In the genomic region with DNA sequence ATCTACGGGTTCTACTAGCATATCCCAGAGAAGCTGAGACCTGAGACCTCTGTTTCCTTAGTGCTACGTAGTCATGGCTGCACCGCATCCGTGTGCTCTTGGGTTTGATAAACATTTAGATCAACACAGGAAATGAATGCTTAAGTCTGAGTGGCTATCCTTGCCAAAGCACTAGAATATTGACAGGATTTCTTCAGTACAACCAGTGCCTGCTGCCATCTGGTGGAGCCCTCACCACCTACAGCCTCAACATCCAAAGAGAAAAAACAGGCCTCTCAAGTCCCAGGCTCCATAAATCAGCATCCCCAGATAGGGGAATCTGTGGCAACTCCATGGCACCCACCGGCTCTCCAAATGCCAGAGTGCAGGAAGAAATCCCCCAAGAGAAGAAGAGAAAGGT, we compare ENCODE assay signal across 7 mouse cellular contexts. TPM values are rescaled to one million over a fixed set of nuclear protein-coding genes. Genes with fewer than 3 reads are reported as not detected.
DNase-seq lines count a peak whose midpoint lies in the region; ATAC-seq lines count a peak whose summit lies in the region.

No protein-coding gene starts in this region.

- H3K4me2 ChIP-seq in embryonic facial prominence, embryonic 14.5 days (ENCODE audit: low read depth, low read length), result no peak overlapping the region

- H3K27ac ChIP-seq in embryonic facial prominence, embryonic 14.5 days (replicated peaks; ENCODE audit: low read depth, low read length), result no peak overlapping the region
- H3K27ac ChIP-seq in hindbrain, embryonic 10.5 days, result no peak overlapping the region

- no peak overlapping the region for H3K4me3 ChIP-seq in embryonic facial prominence, embryonic 14.5 days (ENCODE audit: low read depth, low read length)
- H3K4me3 ChIP-seq in hindbrain, embryonic 10.5 days, result no peak overlapping the region

- no peak overlapping the region for H3K9ac ChIP-seq in embryonic facial prominence, embryonic 14.5 days (ENCODE audit: low read depth, low read length)

- no peaks in the 10 kb centered on the region for H3K4me1 ChIP-seq in embryonic facial prominence, embryonic 14.5 days (ENCODE audit: control insufficient read depth, insufficient read depth, low read length)
- H3K4me1 ChIP-seq in hindbrain, embryonic 10.5 days (replicated peaks), result no peaks in the 10 kb centered on the region

- H3K9me3 ChIP-seq in embryonic facial prominence, embryonic 14.5 days (ENCODE audit: control insufficient read depth, low read length), result no peaks in the 10 kb centered on the region
- no peaks in the 10 kb centered on the region for H3K9me3 ChIP-seq in hindbrain, embryonic 10.5 days

- no peaks in the 10 kb centered on the region for H3K27me3 ChIP-seq in embryonic facial prominence, embryonic 14.5 days (replicated peaks; ENCODE audit: control insufficient read depth, insufficient read depth, low read length)
- H3K27me3 ChIP-seq in hindbrain, embryonic 10.5 days (ENCODE audit: insufficient read depth, poor library complexity, severe bottlenecking), result no peaks in the 10 kb centered on the region

- H3K36me3 ChIP-seq in embryonic facial prominence, embryonic 14.5 days (ENCODE audit: control insufficient read depth, insufficient read depth, low read length), result 0 out of 2 replicates have a peak, but pooled peaks cover 18% of the 10 kb centered on the region
- H3K36me3 ChIP-seq in hindbrain, embryonic 10.5 days, result no peaks in the 10 kb centered on the region

- WGBS in embryonic facial prominence, embryonic 14.5 days, result 30% methylated on average over 5 of the region's 5 CpGs
- 66% methylated on average over 5 of the region's 5 CpGs for WGBS in hindbrain, embryonic 10.5 days

- peak; percentile 57; the same call in 1 of the 2 replicates for ATAC-seq in embryonic facial prominence, embryonic 14.5 days (ENCODE audit: low read depth)
- peak; percentile 88 for ATAC-seq in megakaryocyte progenitor cell, adult 5-6 weeks (replicated peaks; ENCODE audit: poor library complexity)

- peak; percentile 65 for DNase-seq in MN1 (ENCODE audit: low spot score)
- peak; percentile 60 for DNase-seq in adrenal gland, postnatal 25 days
- DNase-seq in embryonic facial prominence, embryonic 14.5 days (ENCODE audit: low spot score), result peak; percentile 80
- DNase-seq in hindbrain, embryonic 10.5 days (ENCODE audit: low spot score), result peak; percentile 75
- peak; percentile 73 to 86 for DNase-seq in layer of hippocampus, postnatal 14 days (ENCODE audit: low spot score in 2 of 2)
- DNase-seq in right cerebral cortex, postnatal 4 days, result peak; percentile 82

RNA-seq across cellular contexts. Expression of gene Pxdc1, which starts 17.3 kb away (rescaled TPM):
- total RNA-seq in adrenal gland, postnatal 25 days (2021), result 1.8 and 2.8 TPM in 2 replicates
- polyA plus RNA-seq in embryonic facial prominence, embryonic 14.5 days (2014; fragmentation: Nextera tagmentation; extraction: Ambion mirVana), result 31.0 and 33.5 TPM in 2 replicates
- 3.2 and 3.6 TPM in 2 replicates for polyA plus RNA-seq in hindbrain, embryonic 10.5 days (2016; fragmentation: Nextera tagmentation; extraction: Ambion mirVana)
- total RNA-seq in layer of hippocampus, postnatal 14 days (2021), result 10 to 100 TPM; 18.8 to 20.9 TPM
- not detected in 2 replicates for total RNA-seq in megakaryocyte progenitor cell, adult 5-6 weeks (2015)
- not detected in 2 replicates for total RNA-seq in megakaryocyte progenitor cell, adult 5-6 weeks (2017)
